Mouse (Mus musculus) inflammation-experienced regulatory T-cells (primary cell): ENCODE measurements around the gene F2r. TPM values are rescaled to one million over a fixed set of nuclear protein-coding genes. Genes with fewer than 3 reads are reported as not detected.

Experiments
- polyA plus RNA-seq, 2 experiments: library from polyadenylated mRNA; unstranded; fragments of 100-300 nt; shearing (Covaris generic); gene quantifications; one replicate each; pipeline ENCODE4 v1.2.1; 2017

Gene F2r
- 10 to 100 TPM; 45.5 to 99.0 TPM for polyA plus RNA-seq

DNA sequence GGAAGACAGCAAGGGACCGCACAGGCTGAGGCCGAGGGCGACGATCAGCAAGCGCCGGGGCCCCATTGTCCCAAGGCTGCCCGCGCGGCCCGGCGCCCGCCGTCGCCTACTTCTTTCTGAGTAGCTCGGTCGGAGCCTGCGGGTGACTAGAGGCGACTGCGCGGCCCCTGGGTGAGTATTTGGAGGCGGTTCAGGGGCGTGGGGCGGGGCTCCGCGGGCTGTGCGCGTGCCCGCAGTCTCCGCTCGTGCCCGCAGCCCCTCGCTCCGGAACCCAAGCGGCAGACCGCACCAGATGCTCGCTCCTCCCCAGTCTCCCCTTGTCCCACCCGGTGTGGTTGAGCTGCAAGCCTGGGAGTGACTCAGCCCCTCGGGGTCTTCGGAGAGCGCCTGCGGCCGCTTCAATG, at the start of gene F2r:
TSS of gene F2r (minus strand) at position 179 of the 404 bp plus-strand sequence.

Other genes starting within 250 kb of the F2r start
- 10 to 100 TPM; 39.9 to 45.1 TPM for gene Aggf1, start 243.1 kb downstream of the F2r start, polyA plus RNA-seq
- gene Crhbp, start 173.6 kb downstream of the F2r start, polyA plus RNA-seq = not detected
- gene S100z, start 139.8 kb downstream of the F2r start, polyA plus RNA-seq = under 1 TPM in 1 of 2 experiments, not detected in 1; 0.57 TPM
- gene F2rl1, start 93.3 kb downstream of the F2r start, polyA plus RNA-seq = 10 to 100 TPM; 20.8 to 24.5 TPM
- 1 to 10 TPM; 3.7 to 6.1 TPM for gene F2rl2, start 78.4 kb upstream of the F2r start, polyA plus RNA-seq